Mouse (Mus musculus): ENCODE results near the gene Rmnd5b. TPM values are rescaled to one million over a fixed set of nuclear protein-coding genes. Genes with fewer than 3 reads are reported as not detected.

Rmnd5b gene
- polyA plus RNA-seq, 1 experiment from 2014 or later, result 51.9 TPM

GRCm38 (mm10) chr11:51605602-51606446 lies 29.9 kb downstream of the Rmnd5b start:
- WGBS, result under 1% methylated on average over 71 of the region's 81 CpGs

GRCm38 (mm10) chr11:51602253-51602652 lies 33.4 kb downstream of the Rmnd5b start:
- H3K27me3 ChIP-seq (ENCODE audit: insufficient read depth, low read length), result no peaks in the 10 kb centered on the region
- 0 out of 2 replicates have a peak overlapping the region, but pooled peaks have one; percentile 23 for H3K9ac ChIP-seq (replicated peaks; ENCODE audit: low read length)
- H3K4me2 ChIP-seq (replicated peaks; ENCODE audit: low read depth, low read length), result no peak overlapping the region
- no peak overlapping the region for H3K4me3 ChIP-seq (ENCODE audit: low read length)
- H3K36me3 ChIP-seq (ENCODE audit: insufficient read depth, low read length), result peaks cover 79% of the 10 kb centered on the region
- H3K4me1 ChIP-seq (ENCODE audit: insufficient read depth, low read length), result peaks cover 33% of the 10 kb centered on the region
- H3K9me3 ChIP-seq (ENCODE audit: low read length), result no peaks in the 10 kb centered on the region
- H3K27ac ChIP-seq (ENCODE audit: low read length), result no peak overlapping the region
- no peak for ATAC-seq (ENCODE audit: low FRiP score, low TSS enrichment)
- WGBS, result 89% methylated on average over 3 of the region's 3 CpGs

More at GRCm38 (mm10) chr11:51605602-51606446, 29.9 kb downstream of the Rmnd5b start:
- ATAC-seq (ENCODE audit: low FRiP score, low TSS enrichment), result peak; percentile 81
- Histone ChIP-seq H3K36me3 (ENCODE audit: insufficient read depth, low read length) (peaks cover 44% of the 10 kb centered on the region), H3K4me3 (ENCODE audit: low read length) (peak overlapping the region; percentile 96), H3K4me1 (ENCODE audit: insufficient read depth, low read length) (peaks cover 39% of the 10 kb centered on the region), H3K9me3 (ENCODE audit: low read length) (no peaks in the 10 kb centered on the region), H3K4me2 (replicated peaks; ENCODE audit: low read depth, low read length) (peak overlapping the region; percentile 93), H3K27ac (ENCODE audit: low read length) (peak overlapping the region; percentile 96), H3K27me3 (ENCODE audit: insufficient read depth, low read length) (no peaks in the 10 kb centered on the region), H3K9ac (replicated peaks; ENCODE audit: low read length) (peak overlapping the region; percentile 100)

GRCm38 (mm10) chr11:51597553-51597952 lies 38.1 kb downstream of the Rmnd5b start:
- ATAC-seq (ENCODE audit: low FRiP score, low TSS enrichment), result no peak
- peaks cover 8% of the 10 kb centered on the region for H3K4me1 ChIP-seq (ENCODE audit: insufficient read depth, low read length)
- no peak overlapping the region for H3K9ac ChIP-seq (replicated peaks; ENCODE audit: low read length)
- peaks cover 93% of the 10 kb centered on the region for H3K36me3 ChIP-seq (ENCODE audit: insufficient read depth, low read length)
- H3K27me3 ChIP-seq (ENCODE audit: insufficient read depth, low read length), result no peaks in the 10 kb centered on the region
- no peaks in the 10 kb centered on the region for H3K9me3 ChIP-seq (ENCODE audit: low read length)
- WGBS, result 84% methylated on average over 2 of the region's 2 CpGs
- H3K4me3 ChIP-seq (ENCODE audit: low read length), result no peak overlapping the region
- H3K4me2 ChIP-seq (replicated peaks; ENCODE audit: low read depth, low read length), result no peak overlapping the region
- no peak overlapping the region for H3K27ac ChIP-seq (ENCODE audit: low read length)

GRCm38 (mm10) chr11:51595459-51596083 lies 40.1 kb downstream of the Rmnd5b start:
- WGBS, result 92% methylated on average over 1 of the region's 1 CpGs
- H3K4me1 ChIP-seq (ENCODE audit: insufficient read depth, low read length), result 0 out of 2 replicates have a peak, but pooled peaks cover 3% of the 10 kb centered on the region

GRCm38 (mm10) chr11:51594715-51595350 lies 40.9 kb downstream of the Rmnd5b start:
- no peak overlapping the region for H3K27ac ChIP-seq (ENCODE audit: low read length)
- no peaks in the 10 kb centered on the region for H3K27me3 ChIP-seq (ENCODE audit: insufficient read depth, low read length)
- no peaks in the 10 kb centered on the region for H3K9me3 ChIP-seq (ENCODE audit: low read length)
- peaks cover 91% of the 10 kb centered on the region for H3K36me3 ChIP-seq (ENCODE audit: insufficient read depth, low read length)
- H3K9ac ChIP-seq (replicated peaks; ENCODE audit: low read length), result no peak overlapping the region
- ATAC-seq (ENCODE audit: low FRiP score, low TSS enrichment), result no peak
- no peak overlapping the region for H3K4me2 ChIP-seq (replicated peaks; ENCODE audit: low read depth, low read length)
- H3K4me1 ChIP-seq (ENCODE audit: insufficient read depth, low read length), result 0 out of 2 replicates have a peak, but pooled peaks cover 3% of the 10 kb centered on the region
- WGBS, result 67% methylated on average over 3 of the region's 3 CpGs
- no peak overlapping the region for H3K4me3 ChIP-seq (ENCODE audit: low read length)

More at GRCm38 (mm10) chr11:51595459-51596083, 40.1 kb downstream of the Rmnd5b start:
- no peak overlapping the region for H3K4me2 ChIP-seq (replicated peaks; ENCODE audit: low read depth, low read length)
- H3K4me3 ChIP-seq (ENCODE audit: low read length), result no peak overlapping the region
- no peaks in the 10 kb centered on the region for H3K27me3 ChIP-seq (ENCODE audit: insufficient read depth, low read length)
- no peak overlapping the region for H3K27ac ChIP-seq (ENCODE audit: low read length)
- H3K9ac ChIP-seq (replicated peaks; ENCODE audit: low read length), result no peak overlapping the region
- peaks cover 94% of the 10 kb centered on the region for H3K36me3 ChIP-seq (ENCODE audit: insufficient read depth, low read length)
- H3K9me3 ChIP-seq (ENCODE audit: low read length), result no peaks in the 10 kb centered on the region
- ATAC-seq (ENCODE audit: low FRiP score, low TSS enrichment), result no peak

GRCm38 (mm10) chr11:51593849-51594248 lies 41.8 kb downstream of the Rmnd5b start:
- H3K4me3 ChIP-seq (ENCODE audit: low read length), result no peak overlapping the region
- no peaks in the 10 kb centered on the region for H3K9me3 ChIP-seq (ENCODE audit: low read length)
- H3K36me3 ChIP-seq (ENCODE audit: insufficient read depth, low read length), result peaks cover 91% of the 10 kb centered on the region
- H3K27ac ChIP-seq (ENCODE audit: low read length), result no peak overlapping the region
- H3K27me3 ChIP-seq (ENCODE audit: insufficient read depth, low read length), result no peaks in the 10 kb centered on the region
- 0 out of 2 replicates have a peak, but pooled peaks cover 3% of the 10 kb centered on the region for H3K4me1 ChIP-seq (ENCODE audit: insufficient read depth, low read length)
- H3K4me2 ChIP-seq (replicated peaks; ENCODE audit: low read depth, low read length), result no peak overlapping the region
- no peak overlapping the region for H3K9ac ChIP-seq (replicated peaks; ENCODE audit: low read length)
- ATAC-seq (ENCODE audit: low FRiP score, low TSS enrichment), result no peak
- 88% methylated on average over 6 of the region's 6 CpGs for WGBS

GRCm38 (mm10) chr11:51593368-51593767 lies 42.3 kb downstream of the Rmnd5b start:
- Histone ChIP-seq H3K27me3 (ENCODE audit: insufficient read depth, low read length) (no peaks in the 10 kb centered on the region), H3K27ac (ENCODE audit: low read length) (no peak overlapping the region), H3K4me3 (ENCODE audit: low read length) (no peak overlapping the region), H3K9ac (replicated peaks; ENCODE audit: low read length) (no peak overlapping the region), H3K9me3 (ENCODE audit: low read length) (no peaks in the 10 kb centered on the region), H3K4me2 (replicated peaks; ENCODE audit: low read depth, low read length) (no peak overlapping the region), H3K4me1 (ENCODE audit: insufficient read depth, low read length) (0 out of 2 replicates have a peak, but pooled peaks cover 3% of the 10 kb centered on the region), H3K36me3 (ENCODE audit: insufficient read depth, low read length) (peaks cover 91% of the 10 kb centered on the region)
- no peak for ATAC-seq (ENCODE audit: low FRiP score, low TSS enrichment)
- WGBS, result 90% methylated on average over 4 of the region's 4 CpGs

- H3K4me3 ChIP-seq (ENCODE audit: low read length), result no peak overlapping the region
- no peaks in the 10 kb centered on the region for H3K27me3 ChIP-seq (ENCODE audit: insufficient read depth, low read length)
- peaks cover 89% of the 10 kb centered on the region for H3K36me3 ChIP-seq (ENCODE audit: insufficient read depth, low read length)
- no peaks in the 10 kb centered on the region for H3K9me3 ChIP-seq (ENCODE audit: low read length)
- no peak overlapping the region for H3K27ac ChIP-seq (ENCODE audit: low read length)
- no peak overlapping the region for H3K9ac ChIP-seq (replicated peaks; ENCODE audit: low read length)
- 87% methylated on average over 7 of the region's 7 CpGs for WGBS
- no peak overlapping the region for H3K4me2 ChIP-seq (replicated peaks; ENCODE audit: low read depth, low read length)
- no peak for ATAC-seq (ENCODE audit: low FRiP score, low TSS enrichment)
- 0 out of 2 replicates have a peak, but pooled peaks cover 3% of the 10 kb centered on the region for H3K4me1 ChIP-seq (ENCODE audit: insufficient read depth, low read length)
These were observed 43.8 kb downstream of the Rmnd5b start for GRCm38 (mm10) chr11:51591915-51592314.

- 36% methylated on average over 7 of the region's 7 CpGs for WGBS
These were observed 44.5 kb downstream of the Rmnd5b start for GRCm38 (mm10) chr11:51591168-51591567.

More at GRCm38 (mm10) chr11:51591168-51591567, 44.5 kb downstream of the Rmnd5b start:
- H3K27ac ChIP-seq (ENCODE audit: low read length), result no peak overlapping the region
- no peaks in the 10 kb centered on the region for H3K27me3 ChIP-seq (ENCODE audit: insufficient read depth, low read length)
- no peak for ATAC-seq (ENCODE audit: low FRiP score, low TSS enrichment)
- H3K4me3 ChIP-seq (ENCODE audit: low read length), result no peak overlapping the region
- peaks cover 9% of the 10 kb centered on the region for H3K4me1 ChIP-seq (ENCODE audit: insufficient read depth, low read length)
- H3K9me3 ChIP-seq (ENCODE audit: low read length), result no peaks in the 10 kb centered on the region
- no peak overlapping the region for H3K4me2 ChIP-seq (replicated peaks; ENCODE audit: low read depth, low read length)
- peaks cover 86% of the 10 kb centered on the region for H3K36me3 ChIP-seq (ENCODE audit: insufficient read depth, low read length)
- H3K9ac ChIP-seq (replicated peaks; ENCODE audit: low read length), result no peak overlapping the region

All from kidney, embryonic 16.5 days (tissue).